ENCODE assay signal across 46 mouse cellular contexts in genomic region chr17:43544040-43544439, GRCm38 (mm10). TPM values are rescaled to one million over a fixed set of nuclear protein-coding genes. Genes with fewer than 3 reads are reported as not detected.
"Had no signal": no experiment of that assay in that cellular context is flagged by ENCODE, and none has a peak within 500 bp of the region (broad histone marks: within the 10 kb centered on the region; RNA-seq: fewer than 3 reads in every experiment).

No protein-coding gene starts in this region.

- H3K4me3 ChIP-seq: heart, adult 2 months; heart, embryonic 10.5 days; heart, embryonic 12.5 days; heart, embryonic 13.5 days; heart, embryonic 15.5 days; hindbrain, embryonic 10.5 days; hindbrain, embryonic 12.5 days; hindbrain, embryonic 13.5 days; hindbrain, embryonic 15.5 days; intestine, embryonic 15.5 days; kidney, embryonic 15.5 days; layer of hippocampus, adult 2 months had no signal

- H3K27me3 ChIP-seq: heart, embryonic 13.5 days; heart, embryonic 15.5 days; hindbrain, embryonic 12.5 days; hindbrain, embryonic 13.5 days; hindbrain, embryonic 15.5 days; intestine, embryonic 15.5 days; kidney, embryonic 15.5 days had no signal

- H3K36me3 ChIP-seq: heart, embryonic 10.5 days; heart, embryonic 12.5 days; heart, embryonic 13.5 days; heart, embryonic 15.5 days; hindbrain, embryonic 10.5 days; hindbrain, embryonic 12.5 days; hindbrain, embryonic 13.5 days; hindbrain, embryonic 15.5 days; intestine, embryonic 15.5 days; kidney, embryonic 15.5 days had no signal

- H3K9ac ChIP-seq: heart, embryonic 12.5 days; heart, embryonic 13.5 days; heart, embryonic 15.5 days; hindbrain, embryonic 12.5 days; hindbrain, embryonic 13.5 days; hindbrain, embryonic 14.5 days; hindbrain, embryonic 15.5 days; intestine, embryonic 15.5 days; kidney, embryonic 15.5 days had no signal

- H3K4me2 ChIP-seq: heart, embryonic 11.5 days; heart, embryonic 12.5 days; heart, embryonic 13.5 days; heart, embryonic 15.5 days; hindbrain, embryonic 12.5 days; hindbrain, embryonic 13.5 days; hindbrain, embryonic 14.5 days; hindbrain, embryonic 15.5 days; intestine, embryonic 15.5 days; kidney, embryonic 15.5 days had no signal

- DNase-seq: heart, adult 2 months; heart, postnatal 10 days; heart, postnatal 14 days; heart, postnatal 36 days; heart, postnatal 4 days; kidney, adult 11 months; kidney, adult 18-20 months; kidney, adult 2 months; kidney, adult 8-10 months; kidney, adult 9 months; kidney, postnatal 10 days; kidney, postnatal 14 days; kidney, postnatal 25 days; kidney, postnatal 36 days; kidney, postnatal 4 days; layer of hippocampus, adult 9-11 months; layer of hippocampus, postnatal 36 days had no signal

- H3K9me3 ChIP-seq: heart, embryonic 10.5 days; heart, embryonic 12.5 days; heart, embryonic 13.5 days; heart, embryonic 15.5 days; hindbrain, embryonic 10.5 days; hindbrain, embryonic 12.5 days; hindbrain, embryonic 13.5 days; hindbrain, embryonic 15.5 days; intestine, embryonic 15.5 days; kidney, embryonic 15.5 days had no signal

- ATAC-seq: hindbrain, embryonic 16.5 days; hindbrain, postnatal 0 days; inflammation-experienced regulatory T-cells, adult 6 months; intestine, embryonic 15.5 days had no signal

- H3K27ac ChIP-seq: heart, adult 2 months; heart, embryonic 10.5 days; heart, embryonic 13.5 days; heart, embryonic 15.5 days; hindbrain, embryonic 10.5 days; hindbrain, embryonic 12.5 days; hindbrain, embryonic 13.5 days; hindbrain, embryonic 14.5 days; hindbrain, embryonic 15.5 days; hindbrain, postnatal 0 days; intestine, embryonic 15.5 days; kidney, embryonic 15.5 days; kidney, postnatal 0 days; layer of hippocampus, adult 2 months had no signal

- H3K4me1 ChIP-seq: heart, embryonic 13.5 days; heart, embryonic 15.5 days; hindbrain, embryonic 12.5 days; hindbrain, embryonic 15.5 days; intestine, embryonic 15.5 days; kidney, embryonic 15.5 days had no signal

RNA-seq across cellular contexts. Expression of gene Ankrd66, which starts 0.6 kb away (rescaled TPM):
- total RNA-seq: heart, adult 2 months; heart, postnatal 10 days; heart, postnatal 14 days; heart, postnatal 25 days; heart, postnatal 36 days; heart, postnatal 4 days; hematopoietic stem cell, adult 5-6 weeks had no signal
- polyA plus RNA-seq: heart, embryonic 11.5 days; heart, embryonic 12.5 days; heart, embryonic 13.5 days; heart, embryonic 15.5 days; heart, embryonic 16.5 days; heart, postnatal 0 days; inflammation-experienced regulatory T-cells, adult 6 months; kidney, adult 2 months had no signal

RNA-seq across cellular contexts. Expression of gene Mep1a, which starts 41.4 kb away (rescaled TPM):
- total RNA-seq: heart, adult 2 months; heart, postnatal 10 days; heart, postnatal 14 days; heart, postnatal 25 days; heart, postnatal 36 days; heart, postnatal 4 days; hematopoietic stem cell, adult 5-6 weeks; hindbrain, postnatal 0 days; layer of hippocampus, adult 18-20 months; layer of hippocampus, adult 2 months; layer of hippocampus, adult 8-10 months; layer of hippocampus, postnatal 10 days; layer of hippocampus, postnatal 14 days; layer of hippocampus, postnatal 25 days; layer of hippocampus, postnatal 36 days; left cerebral cortex, adult 18-20 months had no signal
- polyA plus RNA-seq: heart, adult 2 months; heart, embryonic 10.5 days; heart, embryonic 11.5 days; heart, embryonic 12.5 days; heart, embryonic 13.5 days; heart, embryonic 14.5 days; heart, embryonic 15.5 days; heart, postnatal 0 days; hindbrain, embryonic 10.5 days; hindbrain, embryonic 11.5 days; hindbrain, embryonic 12.5 days; hindbrain, embryonic 13.5 days; inflammation-experienced regulatory T-cells, adult 6 months had no signal
